Mouse (Mus musculus) heart, adult 2 months (tissue): ENCODE data around the gene Rnf38.

ENCODE experiments used
- CTCF ChIP-seq: fragments of 200-600 bp; IDR thresholded peaks from 2 replicates; pipeline ENCODE4 v1.8.1; 2022; ENCODE audit warnings: antibody characterized with exemption, mild to moderate bottlenecking, moderate library complexity
- POLR2A ChIP-seq: fragments of 200-500 bp; IDR thresholded peaks from 2 replicates; pipeline ENCODE4 v1.6.1; 2011; ENCODE audit warnings: mild to moderate bottlenecking, low read depth, low read length, control low read depth; ENCODE audit not compliant: insufficient read depth

DNA sequence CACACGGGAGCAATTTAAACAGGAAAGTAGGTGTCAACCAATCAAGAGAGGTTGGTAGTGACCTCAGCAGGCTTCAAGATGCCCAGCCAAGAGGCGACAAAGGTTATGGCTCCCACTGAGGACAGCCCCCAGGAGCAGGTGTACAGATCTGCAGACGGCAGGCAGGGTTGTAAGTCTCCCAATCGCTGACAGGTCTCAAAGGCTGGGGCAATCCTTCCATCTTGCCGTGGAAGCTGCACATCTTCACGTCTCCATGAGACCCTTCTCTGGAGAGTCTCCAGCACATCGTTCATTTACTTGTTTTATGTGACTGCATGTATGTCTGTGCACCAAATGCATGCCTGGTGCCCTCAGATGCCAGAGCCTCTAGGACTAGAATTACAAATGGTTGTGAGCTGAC, 122.8 kb downstream of the Rnf38 start:
- TF ChIP-seq CTCF (no peak), POLR2A (no peak)
